Mouse (Mus musculus): ENCODE measurements around the gene Sypl.
"Not testable (repeated sequence)": the region's sequence is repeated elsewhere in the genome, so short reads cannot be mapped to it uniquely, and the experiment has no call there.

Gene Sypl

GRCm38 (mm10) chr12:32943951-32944350, 9.7 kb upstream of the Sypl start:
- DNase-seq (ENCODE audit: low spot score in 2 of 2) = no peak

GRCm38 (mm10) chr12:32944884-32945454, 8.7 kb upstream of the Sypl start:
- DNase-seq (ENCODE audit: low spot score in 2 of 2) = no peak

- DNase-seq (ENCODE audit: low spot score in 2 of 2) = no peak
Measured at GRCm38 (mm10) chr12:32946376-32946775, 7.3 kb upstream of the Sypl start.

- DNase-seq (ENCODE audit: low spot score in 2 of 2) = peak; percentile 37 to 64
Measured at GRCm38 (mm10) chr12:32952416-32952815, 1.3 kb upstream of the Sypl start.

GRCm38 (mm10) chr12:32953066-32953465, 625 bp upstream of the Sypl start:
- peak in 1 of 2 experiments; percentile 22 for DNase-seq (ENCODE audit: low spot score in 2 of 2)

- no peak for DNase-seq (ENCODE audit: low spot score in 2 of 2)
Measured at GRCm38 (mm10) chr12:32954216-32955021, 728 bp downstream of the Sypl start.

- no peak for DNase-seq (ENCODE audit: low spot score in 2 of 2)
Measured at GRCm38 (mm10) chr12:32955037-32955436, 1.3 kb downstream of the Sypl start.

- no peak for DNase-seq (ENCODE audit: low spot score in 2 of 2)
Measured at GRCm38 (mm10) chr12:32957211-32957610, 3.5 kb downstream of the Sypl start.

GRCm38 (mm10) chr12:32962132-32962531, 8.4 kb downstream of the Sypl start:
- DNase-seq (ENCODE audit: low spot score in 2 of 2) = no peak

GRCm38 (mm10) chr12:32963858-32964257, 10.2 kb downstream of the Sypl start:
- DNase-seq (ENCODE audit: low spot score in 2 of 2) = no peak

- no peak for DNase-seq (ENCODE audit: low spot score in 2 of 2)
Measured at GRCm38 (mm10) chr12:32972287-32972686, 18.6 kb downstream of the Sypl start.

- DNase-seq (ENCODE audit: low spot score in 2 of 2) = no peak
Measured at GRCm38 (mm10) chr12:32974893-32975292, 21.2 kb downstream of the Sypl start.

- DNase-seq (ENCODE audit: low spot score in 2 of 2) = no peak
Measured at GRCm38 (mm10) chr12:32975501-32975900, 21.8 kb downstream of the Sypl start.

GRCm38 (mm10) chr12:32982631-32983030, 28.9 kb downstream of the Sypl start:
- DNase-seq (ENCODE audit: low spot score in 2 of 2) = peak in 1 of 2 experiments; percentile 47

GRCm38 (mm10) chr12:32983081-32983480, 29.4 kb downstream of the Sypl start:
- DNase-seq (ENCODE audit: low spot score in 2 of 2) = no peak

GRCm38 (mm10) chr12:32986284-32986683, 32.6 kb downstream of the Sypl start:
- no peak for DNase-seq (ENCODE audit: low spot score in 2 of 2)

GRCm38 (mm10) chr12:32989731-32990130, 36.0 kb downstream of the Sypl start:
- DNase-seq (ENCODE audit: low spot score in 2 of 2) = peak in 1 of 2 experiments; percentile 33

GRCm38 (mm10) chr12:32994081-32994480, 40.4 kb downstream of the Sypl start:
- DNase-seq (ENCODE audit: low spot score in 2 of 2) = no peak

GRCm38 (mm10) chr12:32995081-32995834, 41.6 kb downstream of the Sypl start:
- no peak for DNase-seq (ENCODE audit: low spot score in 2 of 2)

- no peak for DNase-seq (ENCODE audit: low spot score in 2 of 2)
Measured at GRCm38 (mm10) chr12:32998766-32999165, 45.1 kb downstream of the Sypl start.

GRCm38 (mm10) chr12:32999778-33000177, 46.1 kb downstream of the Sypl start:
- DNase-seq (ENCODE audit: low spot score in 2 of 2) = not testable (repeated sequence)

- no peak for DNase-seq (ENCODE audit: low spot score in 2 of 2)
Measured at GRCm38 (mm10) chr12:33000402-33000801, 46.7 kb downstream of the Sypl start.
